Mouse (Mus musculus): ENCODE data around the gene Prss45. TPM values are rescaled to one million over a fixed set of nuclear protein-coding genes. Genes with fewer than 3 reads are reported as not detected.

Gene Prss45
- polyA plus RNA-seq (2015; fragmentation: Nextera tagmentation; extraction: Ambion mirVana) = not detected in 2 replicates

DNA sequence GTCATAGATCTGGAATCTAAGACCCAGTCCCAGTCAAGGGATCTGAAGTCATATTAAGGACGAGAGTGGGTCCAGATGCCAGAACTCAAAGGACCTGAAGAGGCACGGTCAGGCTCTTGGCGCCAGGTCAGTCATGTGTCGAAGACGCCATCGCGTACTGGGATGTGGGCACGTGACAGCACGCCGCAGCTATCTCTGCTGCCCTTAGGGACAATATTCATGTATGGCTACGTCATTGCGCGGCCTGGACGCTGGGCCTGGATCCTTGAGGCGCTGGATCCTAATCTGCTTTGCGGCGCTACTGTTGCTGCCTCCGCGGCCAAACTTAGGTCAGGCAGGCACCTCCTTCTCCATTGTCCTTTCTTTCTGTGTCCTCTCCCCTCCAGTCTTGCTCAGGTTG is at the start of gene Prss45:
Gene Prss45, plus strand, starts transcription at position 178 of the 400 bp plus-strand sequence.
- H3K36me3 ChIP-seq (ENCODE audit: insufficient read depth, low read length) = no peaks in the 10 kb centered on the region
- whole genome bisulfite sequencing = 84% methylated on average over 19 of the region's 19 CpGs
- TF ChIP-seq CTCF (IDR thresholded peaks at IDR 0.05; ENCODE audit: low read depth) = no peak
- H3K27ac ChIP-seq = no peak within 1 kb of the TSS
- H3K9ac ChIP-seq (ENCODE audit: low read depth, low read length) = no peak within 1 kb of the TSS
- no peaks in the 10 kb centered on the region for H3K9me3 ChIP-seq (replicated peaks; ENCODE audit: low read length)
- H3K4me3 ChIP-seq (replicated peaks; ENCODE audit: low read depth, low read length) = no peak within 1 kb of the TSS
- DNase-seq (ENCODE audit: low spot score) (no peak), ATAC-seq (replicated peaks; ENCODE audit: low FRiP score, low read depth) (no peak)
- H3K4me2 ChIP-seq (ENCODE audit: low read length) = 0 out of 2 replicates have a peak within 1 kb of the TSS, but pooled peaks have one; percentile 15
- no peaks in the 10 kb centered on the region for H3K27me3 ChIP-seq (ENCODE audit: insufficient read depth, low read length)
- no peaks in the 10 kb centered on the region for H3K4me1 ChIP-seq (replicated peaks; ENCODE audit: insufficient read depth, low read length)

DNA sequence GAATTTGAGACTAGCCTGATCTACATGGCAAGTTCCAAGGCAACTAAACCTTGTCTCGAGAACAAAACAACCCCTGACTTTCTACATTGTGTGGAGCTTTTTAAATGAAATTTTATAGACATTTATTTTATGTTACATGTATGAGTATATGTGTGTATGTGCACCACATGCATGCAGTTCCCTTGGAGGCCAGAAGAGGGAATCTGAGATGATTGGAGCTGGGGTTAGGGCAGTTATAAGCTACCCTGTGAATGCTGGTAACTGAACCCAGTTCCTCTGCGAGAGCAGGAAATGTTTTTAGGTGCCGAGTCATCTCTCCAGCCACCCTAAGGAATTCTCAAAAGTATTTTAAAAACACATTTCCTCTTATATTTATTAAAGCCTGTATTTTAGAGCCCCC is 46.2 kb upstream of the Prss45 start:
- 90% methylated on average over 3 of the region's 3 CpGs for WGBS
- Histone ChIP-seq H3K36me3 (ENCODE audit: insufficient read depth, low read length) (no peaks in the 10 kb centered on the region), H3K27ac (no peak overlapping the region), H3K4me3 (replicated peaks; ENCODE audit: low read depth, low read length) (no peak overlapping the region), H3K4me1 (replicated peaks; ENCODE audit: insufficient read depth, low read length) (no peaks in the 10 kb centered on the region), H3K9me3 (replicated peaks; ENCODE audit: low read length) (no peaks in the 10 kb centered on the region), H3K27me3 (ENCODE audit: insufficient read depth, low read length) (no peaks in the 10 kb centered on the region), H3K9ac (ENCODE audit: low read depth, low read length) (no peak overlapping the region), H3K4me2 (ENCODE audit: low read length) (no peak overlapping the region)
- TF ChIP-seq CTCF (IDR thresholded peaks at IDR 0.05; ENCODE audit: low read depth) = 0 out of 2 replicates have a peak, but pooled peaks have one; percentile 9
- DNase-seq (ENCODE audit: low spot score) (no peak), ATAC-seq (replicated peaks; ENCODE audit: low FRiP score, low read depth) (no peak)

GRCm38 (mm10) chr9:110790462-110790861 is 43.9 kb upstream of the Prss45 start:
- Histone ChIP-seq H3K4me2 (ENCODE audit: low read length) (no peak overlapping the region), H3K9ac (ENCODE audit: low read depth, low read length) (no peak overlapping the region), H3K27me3 (ENCODE audit: insufficient read depth, low read length) (no peaks in the 10 kb centered on the region), H3K27ac (no peak overlapping the region), H3K4me3 (replicated peaks; ENCODE audit: low read depth, low read length) (no peak overlapping the region), H3K4me1 (replicated peaks; ENCODE audit: insufficient read depth, low read length) (no peaks in the 10 kb centered on the region), H3K36me3 (ENCODE audit: insufficient read depth, low read length) (no peaks in the 10 kb centered on the region), H3K9me3 (replicated peaks; ENCODE audit: low read length) (no peaks in the 10 kb centered on the region)
- TF ChIP-seq CTCF (IDR thresholded peaks at IDR 0.05; ENCODE audit: low read depth) = no peak
- DNase-seq (ENCODE audit: low spot score) (no peak), ATAC-seq (replicated peaks; ENCODE audit: low FRiP score, low read depth) (no peak)
- 52% methylated on average over 4 of the region's 4 CpGs for whole genome bisulfite sequencing

- H3K9ac ChIP-seq (ENCODE audit: low read depth, low read length) = no peak overlapping the region
- H3K4me1 ChIP-seq (replicated peaks; ENCODE audit: insufficient read depth, low read length) = no peaks in the 10 kb centered on the region
- H3K27ac ChIP-seq = no peak overlapping the region
- 79% methylated on average over 10 of the region's 10 CpGs for WGBS
- H3K36me3 ChIP-seq (ENCODE audit: insufficient read depth, low read length) = no peaks in the 10 kb centered on the region
- ATAC-seq (replicated peaks; ENCODE audit: low FRiP score, low read depth) (no peak), DNase-seq (ENCODE audit: low spot score) (no peak)
- H3K4me3 ChIP-seq (replicated peaks; ENCODE audit: low read depth, low read length) = no peak overlapping the region
- no peak overlapping the region for H3K4me2 ChIP-seq (ENCODE audit: low read length)
- H3K9me3 ChIP-seq (replicated peaks; ENCODE audit: low read length) = no peaks in the 10 kb centered on the region
- no peaks in the 10 kb centered on the region for H3K27me3 ChIP-seq (ENCODE audit: insufficient read depth, low read length)
- TF ChIP-seq CTCF (IDR thresholded peaks at IDR 0.05; ENCODE audit: low read depth) = no peak
Observed at GRCm38 (mm10) chr9:110797013-110797412, 37.4 kb upstream of the Prss45 start.

DNA sequence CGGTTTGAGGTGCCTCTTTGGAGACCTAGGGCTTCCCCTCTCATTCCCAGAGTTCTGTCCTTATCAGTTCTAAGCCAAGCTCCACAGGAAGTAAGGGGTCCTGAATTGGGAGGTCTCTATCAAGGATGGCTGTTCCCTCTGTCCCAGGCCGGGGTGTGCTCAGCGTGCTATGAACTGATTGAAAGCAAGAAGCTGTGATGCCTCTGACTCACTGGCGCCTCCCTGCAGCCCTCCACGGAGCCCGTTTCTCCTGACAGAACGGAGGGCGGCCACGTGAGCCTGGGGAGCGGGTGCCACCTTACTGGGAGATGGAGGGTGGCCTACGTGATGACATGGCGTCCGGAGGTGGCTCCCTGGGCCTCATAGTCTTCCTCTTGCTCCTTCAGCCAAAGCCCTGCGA is 36.5 kb upstream of the Prss45 start, which contains the start of gene Prss42:
Gene Prss42, plus strand, starts transcription at position 301 of the 400 bp plus-strand sequence.
- Histone ChIP-seq H3K9ac (ENCODE audit: low read depth, low read length) (no peak within 1 kb of the TSS), H3K27ac (no peak within 1 kb of the TSS)

DNA sequence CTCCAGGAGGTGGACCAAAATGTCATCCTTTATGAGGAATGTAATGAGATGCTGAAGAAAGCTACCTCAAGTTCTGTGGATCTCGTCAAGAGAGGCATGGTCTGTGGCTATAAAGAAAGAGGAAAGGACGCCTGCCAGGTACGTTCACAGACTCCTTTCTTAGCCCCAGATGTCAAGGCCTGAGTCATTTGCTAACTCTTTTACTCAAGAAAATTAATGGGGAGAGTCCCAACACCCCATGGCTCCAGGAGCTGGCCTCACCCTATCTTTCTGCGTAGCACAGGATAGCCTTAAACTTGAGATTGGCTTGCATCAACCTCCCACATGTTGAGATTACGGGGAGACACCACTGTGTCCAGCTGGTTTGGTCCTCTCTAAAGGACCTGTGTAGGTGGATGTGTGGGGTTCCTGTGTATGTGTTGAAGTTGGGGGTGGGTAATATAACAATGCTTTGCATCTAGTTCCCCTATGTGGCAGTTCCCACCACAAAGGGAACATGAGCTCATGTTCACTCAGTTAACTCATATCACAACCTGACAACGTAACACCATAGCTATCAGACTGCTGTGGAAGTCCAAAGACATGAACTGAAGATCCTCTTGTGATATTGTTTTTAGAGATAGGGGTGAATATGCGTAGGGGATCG is 33.4 kb upstream of the Prss45 start:
- H3K9me3 ChIP-seq (replicated peaks; ENCODE audit: low read length) = no peaks in the 10 kb centered on the region
- no peaks in the 10 kb centered on the region for H3K4me1 ChIP-seq (replicated peaks; ENCODE audit: insufficient read depth, low read length)
- no peak overlapping the region for H3K4me2 ChIP-seq (ENCODE audit: low read length)
- DNase-seq (ENCODE audit: low spot score) (no peak), ATAC-seq (replicated peaks; ENCODE audit: low FRiP score, low read depth) (no peak)
- 88% methylated on average over 8 of the region's 8 CpGs for WGBS
- H3K4me3 ChIP-seq (replicated peaks; ENCODE audit: low read depth, low read length) = no peak overlapping the region
- no peak for TF ChIP-seq CTCF (IDR thresholded peaks at IDR 0.05; ENCODE audit: low read depth)
- no peaks in the 10 kb centered on the region for H3K36me3 ChIP-seq (ENCODE audit: insufficient read depth, low read length)
- H3K27ac ChIP-seq = no peak overlapping the region
- H3K27me3 ChIP-seq (ENCODE audit: insufficient read depth, low read length) = no peaks in the 10 kb centered on the region
- H3K9ac ChIP-seq (ENCODE audit: low read depth, low read length) = no peak overlapping the region

More for the DNA sequence above, 36.5 kb upstream of the Prss45 start, which contains the start of gene Prss42:
- Histone ChIP-seq H3K36me3 (ENCODE audit: insufficient read depth, low read length) (no peaks in the 10 kb centered on the region), H3K4me2 (ENCODE audit: low read length) (no peak within 1 kb of the TSS), H3K4me3 (replicated peaks; ENCODE audit: low read depth, low read length) (no peak within 1 kb of the TSS), H3K4me1 (replicated peaks; ENCODE audit: insufficient read depth, low read length) (no peaks in the 10 kb centered on the region), H3K27me3 (ENCODE audit: insufficient read depth, low read length) (no peaks in the 10 kb centered on the region), H3K9me3 (replicated peaks; ENCODE audit: low read length) (no peaks in the 10 kb centered on the region)
- 95% methylated on average over 14 of the region's 14 CpGs for WGBS
- no peak for TF ChIP-seq CTCF (IDR thresholded peaks at IDR 0.05; ENCODE audit: low read depth)
- DNase-seq (ENCODE audit: low spot score) (no peak), ATAC-seq (replicated peaks; ENCODE audit: low FRiP score, low read depth) (no peak)

Data from kidney, postnatal 0 days (tissue).